Mouse (Mus musculus): ENCODE results near the gene Spata32.

Gene Spata32

DNA sequence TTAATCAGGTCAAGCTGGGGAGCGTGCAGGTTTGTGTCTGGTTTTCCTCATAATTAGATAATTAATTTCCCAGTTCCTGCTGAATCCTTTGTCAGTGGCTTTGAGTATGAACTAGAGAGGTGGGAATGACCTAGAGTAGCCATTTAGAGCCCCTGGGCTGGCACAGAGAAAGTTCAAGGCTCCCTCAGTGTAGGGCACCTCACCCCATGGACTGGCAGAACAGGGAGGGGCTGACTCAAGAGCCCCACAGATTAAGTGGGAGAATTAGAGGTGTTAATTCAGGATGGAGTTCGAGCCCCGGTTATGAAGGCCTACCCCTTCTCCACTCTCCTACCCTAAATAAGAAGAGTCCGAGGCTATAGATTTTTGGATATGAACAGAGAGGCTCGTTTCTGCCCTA lies 48.6 kb downstream of the Spata32 start:
- peaks cover 40% of the 10 kb centered on the region for H3K4me1 ChIP-seq (replicated peaks; ENCODE audit: low read depth, low read length)
- peaks cover 54% of the 10 kb centered on the region for H3K27me3 ChIP-seq (ENCODE audit: insufficient read depth, low read length)
- no peaks in the 10 kb centered on the region for H3K36me3 ChIP-seq (ENCODE audit: insufficient read depth, low read length)
- no peak for TF ChIP-seq NANOG (IDR thresholded peaks at IDR 0.05; ENCODE audit: borderline replicate concordance, low read length)
- TF ChIP-seq POU5F1 (IDR thresholded peaks at IDR 0.05; ENCODE audit: borderline replicate concordance, low read length), result no peak
- no peak for TF ChIP-seq CTCF (conservative IDR thresholded peaks at IDR 0.05; ENCODE audit: low read length)
- no peak overlapping the region for H3K4me3 ChIP-seq (replicated peaks; ENCODE audit: low read length)
- peaks cover 4% of the 10 kb centered on the region for H3K9me3 ChIP-seq (ENCODE audit: low read length)

DNA sequence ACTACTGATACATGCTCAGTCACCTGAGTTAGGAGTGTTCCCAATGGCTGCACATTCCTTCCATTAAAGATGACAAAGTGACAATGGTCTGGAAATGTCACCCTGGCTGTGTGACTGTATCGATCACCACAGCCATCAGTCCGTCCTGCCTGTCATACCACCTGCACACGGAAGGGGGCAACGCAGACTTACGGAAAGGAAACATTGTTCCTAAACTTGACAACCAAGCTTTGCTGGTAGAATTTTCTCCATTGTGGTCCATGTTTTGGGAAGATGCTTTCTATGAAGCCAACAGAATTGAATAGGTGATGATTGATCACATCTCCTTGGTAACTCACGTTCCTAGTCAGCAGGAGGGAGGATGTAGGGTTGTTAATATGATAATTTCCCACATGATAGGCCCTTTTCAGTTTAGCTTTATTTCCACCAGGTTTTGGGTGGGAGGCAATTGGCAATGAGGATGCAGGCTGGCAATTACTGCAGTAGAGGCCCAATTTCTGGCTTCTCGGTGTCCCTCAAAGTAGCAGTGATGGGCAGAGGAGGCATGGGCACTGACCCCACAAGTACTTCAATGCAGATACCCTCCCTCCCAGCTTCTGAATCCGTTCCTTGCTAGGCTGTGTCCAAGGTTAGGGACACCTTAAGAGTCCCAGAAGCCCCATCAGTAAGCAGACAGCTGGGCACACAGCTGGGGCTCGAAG lies 49.4 kb downstream of the Spata32 start:
- TF ChIP-seq POU5F1 (IDR thresholded peaks at IDR 0.05; ENCODE audit: borderline replicate concordance, low read length), result no peak
- TF ChIP-seq CTCF (conservative IDR thresholded peaks at IDR 0.05; ENCODE audit: low read length), result peak; percentile 87
- Histone ChIP-seq H3K27me3 (ENCODE audit: insufficient read depth, low read length) (peaks cover 53% of the 10 kb centered on the region), H3K9me3 (ENCODE audit: low read length) (peaks cover 4% of the 10 kb centered on the region), H3K36me3 (ENCODE audit: insufficient read depth, low read length) (no peaks in the 10 kb centered on the region), H3K4me3 (replicated peaks; ENCODE audit: low read length) (no peak overlapping the region), H3K4me1 (replicated peaks; ENCODE audit: low read depth, low read length) (peaks cover 39% of the 10 kb centered on the region)

DNA sequence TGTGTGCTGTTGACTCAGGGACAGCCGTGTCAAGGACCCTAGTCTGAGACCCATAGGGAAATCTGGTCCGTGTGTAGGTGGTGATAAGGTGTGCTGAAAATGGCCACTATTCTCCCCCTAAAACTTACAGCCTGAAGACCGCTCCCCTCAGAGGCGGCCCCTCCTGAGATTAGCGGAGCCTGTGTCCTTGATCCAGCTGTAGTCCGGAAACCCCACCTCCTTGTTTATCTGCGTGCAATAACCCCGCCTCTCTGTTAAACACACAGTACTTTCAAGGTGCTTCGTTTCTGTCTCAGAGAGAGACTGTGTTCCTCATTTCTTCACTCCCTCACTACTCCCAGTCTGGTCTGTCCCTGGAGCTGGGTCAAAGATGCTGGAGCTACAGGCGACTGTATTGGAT lies 53.8 kb downstream of the Spata32 start:
- Histone ChIP-seq H3K36me3 (ENCODE audit: insufficient read depth, low read length) (no peaks in the 10 kb centered on the region), H3K4me3 (replicated peaks; ENCODE audit: low read length) (peak overlapping the region; percentile 35; the same call in 1 of the 2 replicates)

DNA sequence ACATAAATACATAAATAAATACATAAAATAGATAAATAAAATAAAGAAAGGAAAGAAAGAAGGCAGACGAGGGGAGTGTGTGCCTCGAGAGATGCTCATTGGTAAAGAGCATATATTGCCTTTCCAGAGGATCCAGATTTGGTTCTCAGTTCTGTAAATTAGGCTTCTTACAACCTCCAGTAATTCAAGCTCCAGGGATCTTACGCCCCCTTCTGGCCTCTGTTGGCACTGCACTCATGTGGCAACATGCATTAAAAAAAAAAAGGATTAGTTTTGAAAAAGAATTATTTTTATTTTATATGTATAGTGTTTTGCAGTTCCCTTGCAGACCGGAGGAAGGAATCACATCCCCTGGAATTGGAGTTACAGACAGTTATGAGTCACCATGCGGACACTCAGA lies 56.1 kb downstream of the Spata32 start:
- H3K4me3 ChIP-seq (replicated peaks; ENCODE audit: low read length), result no peak overlapping the region
- peaks cover 4% of the 10 kb centered on the region for H3K9me3 ChIP-seq (ENCODE audit: low read length)
- TF ChIP-seq CTCF (conservative IDR thresholded peaks at IDR 0.05; ENCODE audit: low read length) (peak; percentile 97), NANOG (IDR thresholded peaks at IDR 0.05; ENCODE audit: borderline replicate concordance, low read length) (no peak), POU5F1 (IDR thresholded peaks at IDR 0.05; ENCODE audit: borderline replicate concordance, low read length) (no peak)
- peaks cover 44% of the 10 kb centered on the region for H3K4me1 ChIP-seq (replicated peaks; ENCODE audit: low read depth, low read length)
- H3K36me3 ChIP-seq (ENCODE audit: insufficient read depth, low read length), result no peaks in the 10 kb centered on the region
- no peaks in the 10 kb centered on the region for H3K27me3 ChIP-seq (ENCODE audit: insufficient read depth, low read length)

More for the DNA sequence above, 53.8 kb downstream of the Spata32 start:
- Histone ChIP-seq H3K4me1 (replicated peaks; ENCODE audit: low read depth, low read length) (peaks cover 34% of the 10 kb centered on the region), H3K9me3 (ENCODE audit: low read length) (peaks cover 4% of the 10 kb centered on the region), H3K27me3 (ENCODE audit: insufficient read depth, low read length) (peaks cover 10% of the 10 kb centered on the region)
- TF ChIP-seq POU5F1 (IDR thresholded peaks at IDR 0.05; ENCODE audit: borderline replicate concordance, low read length), result no peak
- no peak for TF ChIP-seq NANOG (IDR thresholded peaks at IDR 0.05; ENCODE audit: borderline replicate concordance, low read length)
- no peak for TF ChIP-seq CTCF (conservative IDR thresholded peaks at IDR 0.05; ENCODE audit: low read length)

DNA sequence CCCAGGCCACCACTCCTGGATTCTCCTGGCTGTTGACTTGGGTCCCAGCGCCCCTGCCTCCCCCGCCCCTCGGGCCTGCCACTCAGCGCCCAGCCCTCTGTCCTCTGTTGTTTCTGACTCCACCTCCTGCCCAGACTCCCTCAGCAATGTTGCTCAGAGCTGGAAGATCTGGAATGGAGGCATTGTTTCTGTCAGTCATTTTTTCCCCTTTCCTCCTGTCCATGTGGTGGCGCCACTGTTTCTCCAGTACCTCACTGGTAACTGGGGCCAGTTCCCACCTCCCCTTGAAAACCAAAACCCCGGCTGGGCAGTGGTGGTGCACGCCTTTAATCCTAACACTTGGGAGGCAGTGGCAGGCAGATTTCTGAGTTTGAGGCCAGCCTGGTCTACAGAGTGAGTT lies 56.8 kb downstream of the Spata32 start:
- Histone ChIP-seq H3K9me3 (ENCODE audit: low read length) (peaks cover 4% of the 10 kb centered on the region), H3K27me3 (ENCODE audit: insufficient read depth, low read length) (no peaks in the 10 kb centered on the region), H3K36me3 (ENCODE audit: insufficient read depth, low read length) (no peaks in the 10 kb centered on the region), H3K4me3 (replicated peaks; ENCODE audit: low read length) (peak overlapping the region; percentile 70), H3K4me1 (replicated peaks; ENCODE audit: low read depth, low read length) (peaks cover 44% of the 10 kb centered on the region)
- TF ChIP-seq CTCF (conservative IDR thresholded peaks at IDR 0.05; ENCODE audit: low read length), result peak; percentile 19
- no peak for TF ChIP-seq NANOG (IDR thresholded peaks at IDR 0.05; ENCODE audit: borderline replicate concordance, low read length)
- TF ChIP-seq POU5F1 (IDR thresholded peaks at IDR 0.05; ENCODE audit: borderline replicate concordance, low read length), result no peak

DNA sequence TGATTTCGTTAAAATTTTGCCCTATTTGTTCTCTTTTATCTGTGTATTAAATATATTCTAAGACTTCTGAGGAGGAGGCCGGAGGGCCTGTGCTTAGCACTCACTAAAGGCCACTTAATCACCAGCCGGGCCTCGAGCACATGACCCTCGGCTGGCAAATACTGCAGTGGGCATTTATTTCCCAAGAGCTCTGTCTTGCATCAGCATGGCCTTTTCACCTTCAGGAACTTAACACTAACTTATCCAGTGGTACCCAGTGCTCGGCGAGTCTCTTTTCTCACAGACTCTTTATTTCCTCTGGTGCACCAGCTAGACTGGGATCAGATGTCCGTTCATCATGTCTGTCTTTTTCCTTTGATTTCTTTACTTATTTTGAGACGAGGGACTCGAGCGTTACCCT lies 57.5 kb downstream of the Spata32 start:
- peak overlapping the region; percentile 70 for H3K4me3 ChIP-seq (replicated peaks; ENCODE audit: low read length)
- no peaks in the 10 kb centered on the region for H3K27me3 ChIP-seq (ENCODE audit: insufficient read depth, low read length)
- peaks cover 44% of the 10 kb centered on the region for H3K4me1 ChIP-seq (replicated peaks; ENCODE audit: low read depth, low read length)
- H3K36me3 ChIP-seq (ENCODE audit: insufficient read depth, low read length), result no peaks in the 10 kb centered on the region
- H3K9me3 ChIP-seq (ENCODE audit: low read length), result no peaks in the 10 kb centered on the region
- TF ChIP-seq NANOG (IDR thresholded peaks at IDR 0.05; ENCODE audit: borderline replicate concordance, low read length) (no peak), POU5F1 (IDR thresholded peaks at IDR 0.05; ENCODE audit: borderline replicate concordance, low read length) (no peak), CTCF (conservative IDR thresholded peaks at IDR 0.05; ENCODE audit: low read length) (no peak)

DNA sequence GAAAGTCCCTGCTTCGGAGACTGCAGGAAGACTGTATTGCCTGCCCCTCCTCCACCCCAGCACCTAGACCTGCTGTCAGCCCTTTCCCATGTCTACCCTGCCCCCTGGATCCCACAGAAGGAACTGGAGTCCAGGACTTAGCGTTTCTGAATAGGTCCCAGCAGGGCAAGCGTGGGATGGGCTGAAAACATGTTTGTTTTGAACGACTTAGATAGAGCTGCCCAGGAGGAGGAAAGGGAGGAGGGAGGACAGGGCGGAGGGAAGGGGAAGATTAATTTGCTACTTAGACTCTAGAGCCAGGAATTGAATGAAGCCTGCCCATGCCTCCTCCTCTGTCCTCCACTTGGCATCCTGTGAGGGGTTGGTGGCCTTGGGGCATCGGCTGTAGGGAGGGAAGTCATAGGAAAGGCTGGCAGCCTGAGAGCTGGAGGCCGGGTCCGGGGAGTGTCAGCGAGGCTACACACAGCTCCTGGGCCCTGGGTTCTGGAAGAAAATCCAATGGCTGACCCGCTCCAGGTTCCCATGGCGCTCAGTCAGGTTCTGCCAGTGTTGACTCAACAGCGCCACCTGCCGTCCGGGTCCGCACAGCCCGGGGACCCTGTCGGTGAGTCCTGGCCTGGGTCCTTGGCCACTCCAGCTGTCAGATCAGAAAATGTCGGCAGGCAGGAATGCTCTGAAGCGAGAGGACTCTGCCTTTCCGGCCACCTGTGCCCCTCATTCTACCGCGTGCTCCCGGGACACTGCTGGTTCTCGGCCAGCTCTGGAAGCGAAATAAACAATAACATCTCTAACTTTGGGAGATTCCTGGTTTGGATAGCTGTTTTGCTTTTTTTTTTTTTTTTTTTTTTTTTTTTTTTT lies 59.4 kb downstream of the Spata32 start:
- TF ChIP-seq CTCF (conservative IDR thresholded peaks at IDR 0.05; ENCODE audit: low read length), result peak; percentile 91
- no peak for TF ChIP-seq NANOG (IDR thresholded peaks at IDR 0.05; ENCODE audit: borderline replicate concordance, low read length)
- H3K36me3 ChIP-seq (ENCODE audit: insufficient read depth, low read length), result no peaks in the 10 kb centered on the region
- H3K4me3 ChIP-seq (replicated peaks; ENCODE audit: low read length), result peak overlapping the region; percentile 75
- H3K4me1 ChIP-seq (replicated peaks; ENCODE audit: low read depth, low read length), result peaks cover 36% of the 10 kb centered on the region
- no peaks in the 10 kb centered on the region for H3K9me3 ChIP-seq (ENCODE audit: low read length)
- H3K27me3 ChIP-seq (ENCODE audit: insufficient read depth, low read length), result no peaks in the 10 kb centered on the region
